Mouse (Mus musculus) megakaryocyte, embryonic 14.5 days (primary cell): Measurements from ENCODE around the gene Trcg1.

ENCODE experiments used
- FLI1 ChIP-seq: IDR thresholded peaks from 2 replicates; pipeline ENCODE4 v1.6.1; 2012; ENCODE audit warnings: low read length, inconsistent platforms, mixed read lengths
- GATA1 ChIP-seq: IDR thresholded peaks from 3 replicates; pipeline ENCODE4 v1.6.1; 2012; ENCODE audit warnings: mixed read lengths, low read length, inconsistent platforms, borderline replicate concordance

GRCm38 (mm10) chr9:57231536-57232255 is 4.7 kb upstream of the Trcg1 start:
- TF ChIP-seq GATA1: no peak
- no peak for TF ChIP-seq FLI1
